Mouse (Mus musculus) ES-E14 (cell line): ENCODE results near the gene Gm45623. TPM values are rescaled to one million over a fixed set of nuclear protein-coding genes. Genes with fewer than 3 reads are reported as not detected.

Experiments used
- DNase-seq: peaks from one replicate; pipeline ENCODE4 v3.0.0-alpha.2; 2013; ENCODE audit warnings: low read depth, low spot score
- H3K27ac ChIP-seq: 2 replicates; pipeline ENCODE4 v1.5.1; 2012; ENCODE audit warnings: low read depth, mild to moderate bottlenecking, low read length, moderate library complexity, mixed read lengths; ENCODE audit not compliant: poor library complexity, insufficient read depth, severe bottlenecking
- H3K36me3 ChIP-seq: 2 replicates; pipeline ENCODE4 v1.6.1; 2012; ENCODE audit warnings: mild to moderate bottlenecking, low read length, moderate library complexity, mixed read lengths; ENCODE audit not compliant: control insufficient read depth, poor library complexity, insufficient read depth, severe bottlenecking
- H3K4me1 ChIP-seq, 2 experiments: fragments of 150-350 bp in 1 of 2; sonication (generic) in 1 of 2; 2 replicates each; pipeline ENCODE4 v1.6.1; 2012; ENCODE audit warnings: low read length in 2 of 2, mild to moderate bottlenecking in 1 of 2, mixed read lengths in 1 of 2; ENCODE audit not compliant: control insufficient read depth in 2 of 2, insufficient read depth in 2 of 2, poor library complexity in 1 of 2
- H3K4me3 ChIP-seq, 2 experiments: fragments of 150-350 bp in 1 of 2; sonication (generic) in 1 of 2; 2 replicates each; pipeline ENCODE4 v1.5.1; 2012; ENCODE audit warnings: low read length in 2 of 2, low read depth in 1 of 2, mild to moderate bottlenecking in 1 of 2, mixed read lengths in 1 of 2; ENCODE audit not compliant: insufficient read depth in 1 of 2, poor library complexity in 1 of 2, severe bottlenecking in 1 of 2
- H3K9ac ChIP-seq: 2 replicates; pipeline ENCODE4 v1.6.1; 2012; ENCODE audit warnings: low read depth, mild to moderate bottlenecking, low read length, mixed read lengths; ENCODE audit not compliant: poor library complexity, insufficient read depth, severe bottlenecking
- H3K9me3 ChIP-seq: fragments of 150-350 bp; sonication (generic); 2 replicates; pipeline ENCODE4 v1.6.1; 2012; ENCODE audit warnings: low read depth, mild to moderate bottlenecking, low read length; ENCODE audit not compliant: control insufficient read depth, insufficient read depth
- CHD2 ChIP-seq: IDR thresholded peaks from 2 replicates; pipeline ENCODE4 v1.6.1; 2014; ENCODE audit warnings: mild to moderate bottlenecking, low read depth, low read length, inconsistent platforms
- HCFC1 ChIP-seq: IDR thresholded peaks from 2 replicates; pipeline ENCODE4 v1.6.1; 2012; ENCODE audit warnings: low read length, inconsistent platforms, borderline replicate concordance; ENCODE audit not compliant: insufficient read depth
- MAFK ChIP-seq: IDR thresholded peaks from 2 replicates; pipeline ENCODE4 v1.6.1; 2014; ENCODE audit warnings: mild to moderate bottlenecking, low read depth, low read length, inconsistent platforms; ENCODE audit not compliant: insufficient read depth
- ZC3H11A ChIP-seq: IDR thresholded peaks from 2 replicates; pipeline ENCODE4 v1.6.1; 2012; ENCODE audit warnings: low read depth, mild to moderate bottlenecking, inconsistent platforms, low read length, borderline replicate concordance
- ZNF384 ChIP-seq: IDR thresholded peaks from 2 replicates; pipeline ENCODE4 v1.6.1; 2012; ENCODE audit warnings: low read depth, low read length, inconsistent platforms
- in situ Hi-C, 2 experiments: fragments of 600-800 bp; cut with MboI; formaldehyde crosslinking; loops; one replicate each; pipeline ENCODE4 v1.15.1; 2025; ENCODE audit warnings: low sequenced_read_pairs in 2 of 2, inconsistent platforms in 1 of 2; ENCODE audit not compliant: unreplicated experiment in 2 of 2
- total RNA-seq: library from RNA; depleted of rRNA; stranded (reverse); fragments of 300-350 nt; gene quantifications from 2 replicates; pipeline ENCODE4 v1.2.3, GENCODE M21; 2012

The Gm45623 gene
- total RNA-seq, 1 experiment, result not detected

GRCm38 (mm10) chr13:56792844-56793243, 39.2 kb upstream of the Gm45623 start:
- no peak overlapping the region for H3K9ac ChIP-seq
- TF ChIP-seq ZC3H11A (no peak), CHD2 (no peak), HCFC1 (no peak), ZNF384 (no peak), MAFK (no peak)
- H3K9me3 ChIP-seq, result no peaks in the 10 kb centered on the region
- H3K4me3 ChIP-seq, result no peak overlapping the region
- H3K27ac ChIP-seq, result no peak overlapping the region
- H3K36me3 ChIP-seq, result no peaks in the 10 kb centered on the region
- peaks cover 0 to 4% of the 10 kb centered on the region in 2 experiments; a peak in 1 of 4 replicates for H3K4me1 ChIP-seq
- in situ Hi-C loops, result no loop called here
- DNase-seq, result no peak

DNA sequence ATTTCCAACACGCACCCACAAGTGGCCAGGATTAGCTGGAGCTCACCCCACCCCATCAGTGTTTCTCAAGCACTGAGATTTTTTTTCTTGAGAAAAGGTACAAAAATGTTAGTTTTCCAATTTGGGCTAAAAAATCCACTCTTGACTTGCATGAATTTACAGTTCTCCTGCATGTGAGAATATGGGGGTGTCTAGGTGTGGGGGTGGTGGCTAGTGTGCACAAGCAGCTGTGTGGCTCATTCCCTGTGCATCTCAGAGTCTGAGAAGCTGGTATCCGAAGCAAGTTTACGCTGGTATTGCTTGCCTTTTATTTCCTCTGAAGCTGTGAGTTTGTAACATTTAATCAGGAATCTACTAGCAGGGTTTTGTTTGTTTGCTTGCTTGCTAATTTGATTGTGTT, 37.1 kb upstream of the Gm45623 start:
- H3K4me1 ChIP-seq, result peaks cover 0 to 4% of the 10 kb centered on the region in 2 experiments; a peak in 1 of 4 replicates
- TF ChIP-seq CHD2 (no peak), ZNF384 (no peak), HCFC1 (no peak), ZC3H11A (no peak)
- H3K4me3 ChIP-seq, result no peak overlapping the region
- H3K9me3 ChIP-seq, result no peaks in the 10 kb centered on the region
- no peak overlapping the region for H3K27ac ChIP-seq
- no peak overlapping the region for H3K9ac ChIP-seq
- H3K36me3 ChIP-seq, result no peaks in the 10 kb centered on the region
- no peak for DNase-seq
- in situ Hi-C loops, result no loop called here

DNA sequence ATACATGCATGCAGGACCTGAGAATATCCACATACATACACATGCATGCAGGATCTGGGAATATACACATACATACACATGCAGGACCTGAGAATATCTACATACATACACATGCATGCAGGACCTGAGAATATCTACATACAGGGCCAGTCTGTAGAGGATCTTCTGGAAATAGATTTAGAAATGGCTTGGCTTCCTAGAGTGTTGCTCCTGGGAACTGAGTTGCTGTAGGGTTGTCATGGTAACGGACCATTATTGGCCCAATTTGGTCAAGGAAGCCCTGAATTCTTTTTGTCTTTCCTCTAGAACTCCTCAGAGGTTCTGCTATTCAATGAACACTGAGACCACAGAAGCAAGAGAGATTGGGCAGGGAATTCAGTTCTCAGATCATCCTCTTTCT, 29.0 kb upstream of the Gm45623 start:
- Histone ChIP-seq H3K9ac (no peak overlapping the region), H3K36me3 (no peaks in the 10 kb centered on the region), H3K27ac (no peak overlapping the region), H3K9me3 (no peaks in the 10 kb centered on the region), H3K4me3 (no peak overlapping the region), H3K4me1 (no peaks in the 10 kb centered on the region)
- DNase-seq, result no peak
- TF ChIP-seq CHD2, result no peak
- no peak for TF ChIP-seq MAFK
- no peak for TF ChIP-seq HCFC1
- in situ Hi-C loops, result no loop called here

DNA sequence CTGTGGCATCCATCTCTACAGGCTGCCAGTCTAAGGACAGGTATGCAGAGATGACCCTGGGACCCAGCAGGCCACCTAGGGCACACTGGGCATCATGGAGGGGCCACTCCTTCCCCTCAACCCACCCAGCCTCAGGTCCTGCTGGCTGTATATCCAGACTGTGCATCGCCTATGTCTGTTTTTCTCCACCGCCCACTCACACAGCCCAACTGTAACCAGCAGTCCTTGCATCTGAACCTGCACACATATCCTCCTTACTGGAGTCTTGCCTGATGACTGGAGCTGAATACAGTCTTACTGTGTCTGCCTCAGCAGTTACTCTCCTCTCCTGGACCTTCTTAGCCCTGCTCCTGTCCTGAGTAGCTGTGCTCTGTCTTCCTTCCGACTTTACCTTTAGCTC, 28.1 kb upstream of the Gm45623 start:
- no peak for DNase-seq
- Histone ChIP-seq H3K27ac (no peak overlapping the region), H3K9me3 (no peaks in the 10 kb centered on the region), H3K4me3 (no peak overlapping the region), H3K9ac (no peak overlapping the region), H3K36me3 (no peaks in the 10 kb centered on the region), H3K4me1 (no peaks in the 10 kb centered on the region)
- in situ Hi-C loops, result no loop called here
- TF ChIP-seq ZC3H11A, result no peak

DNA sequence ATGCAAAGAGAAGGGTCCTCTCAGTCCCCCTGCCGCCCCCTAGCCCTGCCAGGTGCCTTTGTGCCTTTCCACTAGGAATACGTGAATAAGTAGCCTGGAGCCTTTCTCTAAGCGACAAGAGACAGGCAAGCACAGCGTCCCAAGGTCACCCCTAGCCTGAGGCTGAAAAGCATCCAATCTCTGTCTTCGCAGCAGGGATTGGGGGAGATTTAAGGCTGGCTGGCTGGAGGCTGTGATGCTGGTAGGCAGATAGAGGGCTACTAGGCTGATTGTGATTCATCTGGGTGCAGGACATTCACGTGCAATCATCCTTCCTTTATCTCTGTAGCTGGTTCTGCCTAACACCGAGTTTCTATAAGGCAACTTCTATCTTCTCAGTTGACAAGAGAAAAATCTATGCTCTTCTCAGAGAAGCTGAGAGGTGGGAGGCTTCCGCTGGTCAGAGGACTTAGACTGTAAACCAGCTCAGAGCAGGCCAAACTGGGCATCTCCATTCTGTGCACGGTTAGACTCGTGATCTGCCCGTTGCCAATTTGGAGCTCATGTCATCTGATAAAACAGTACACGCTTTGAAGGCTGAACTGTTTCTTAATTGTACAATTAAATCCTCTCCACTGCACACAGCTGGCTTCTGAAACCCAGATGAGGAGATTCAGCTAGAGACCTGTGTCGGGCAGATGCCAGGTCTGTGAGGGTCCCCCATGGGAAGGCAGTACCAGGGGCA, 27.3 kb upstream of the Gm45623 start:
- Histone ChIP-seq H3K9me3 (no peaks in the 10 kb centered on the region), H3K9ac (no peak overlapping the region), H3K36me3 (no peaks in the 10 kb centered on the region), H3K4me1 (no peaks in the 10 kb centered on the region), H3K27ac (no peak overlapping the region), H3K4me3 (no peak overlapping the region)
- in situ Hi-C loops, result no loop called here
- peak; percentile 26 for DNase-seq
- no peak for TF ChIP-seq HCFC1
- no peak for TF ChIP-seq ZNF384
- no peak for TF ChIP-seq ZC3H11A
- no peak for TF ChIP-seq CHD2
- no peak for TF ChIP-seq MAFK
